Mouse (Mus musculus) E14TG2a.4 (cell line): ENCODE results near the gene 2410004B18Rik.

Experiments used
- CTCF ChIP-seq: conservative IDR thresholded peaks from 2 replicates; pipeline ENCODE4 v1.5.1; 2014; ENCODE audit warnings: low read length
- NANOG ChIP-seq: IDR thresholded peaks from 2 replicates; pipeline ENCODE4 v1.6.1; 2014; ENCODE audit warnings: borderline replicate concordance, low read length, mixed read lengths

GRCm38 (mm10) chr3:145899832-145900231 is 38.0 kb upstream of the 2410004B18Rik start:
- TF ChIP-seq CTCF (no peak), NANOG (no peak)
